Mouse (Mus musculus) cerebellum, postnatal 14 days (tissue): ENCODE data around the gene Snapc2.
"Not testable (repeated sequence)": the region's sequence is repeated elsewhere in the genome, so short reads cannot be mapped to it uniquely, and the experiment has no call there.

Experiments used
- DNase-seq, 2 experiments: peaks; one replicate each; pipeline ENCODE4 v3.0.0; 2021; ENCODE audit warnings: mixed read lengths in 2 of 2

Gene Snapc2

DNA sequence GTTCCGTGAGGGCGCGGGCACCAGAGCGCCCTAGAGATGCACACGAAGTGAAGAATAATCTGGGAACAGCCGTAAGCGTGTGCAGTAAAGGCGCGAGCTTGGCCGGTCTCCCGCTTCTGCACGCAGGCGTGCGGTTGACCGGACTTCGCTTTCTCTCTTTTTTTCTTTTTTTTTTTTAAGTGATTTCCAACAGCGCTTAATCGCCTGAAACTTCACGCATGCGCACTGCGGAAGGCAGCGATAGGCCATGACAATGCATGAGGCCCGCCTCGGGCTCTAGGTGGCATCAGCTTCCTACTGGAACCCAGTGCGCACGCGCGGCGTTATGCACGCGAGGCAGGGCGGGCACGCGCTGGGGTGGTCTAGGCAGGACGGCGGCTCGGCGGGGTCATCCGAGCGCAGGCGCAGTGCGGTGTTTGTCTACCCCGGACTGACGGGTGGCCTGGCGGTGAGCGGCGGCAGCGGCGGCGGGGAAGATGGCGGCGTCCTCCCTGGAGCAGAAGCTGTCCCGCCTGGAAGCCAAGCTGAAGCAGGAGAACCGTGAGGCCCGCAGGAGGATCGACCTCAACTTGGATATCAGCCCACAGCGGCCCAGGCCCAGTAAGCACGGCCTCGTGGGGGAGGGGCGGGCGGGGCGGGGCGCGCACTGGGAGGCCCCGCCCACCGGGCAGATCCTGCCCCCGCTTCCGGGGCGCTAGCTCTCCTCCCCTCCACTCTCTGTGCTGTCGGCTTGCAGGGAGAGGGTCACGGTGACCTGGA, 14.3 kb upstream of the Snapc2 start, which contains the start of the genes Map2k7 and Gm49320:
Gene Map2k7 (plus strand): TSS at position 307 of the 759 bp plus-strand sequence.
Gene Gm49320 (plus strand): TSS at position 432 of the 759 bp plus-strand sequence.
- peak; percentile 100 for DNase-seq

DNA sequence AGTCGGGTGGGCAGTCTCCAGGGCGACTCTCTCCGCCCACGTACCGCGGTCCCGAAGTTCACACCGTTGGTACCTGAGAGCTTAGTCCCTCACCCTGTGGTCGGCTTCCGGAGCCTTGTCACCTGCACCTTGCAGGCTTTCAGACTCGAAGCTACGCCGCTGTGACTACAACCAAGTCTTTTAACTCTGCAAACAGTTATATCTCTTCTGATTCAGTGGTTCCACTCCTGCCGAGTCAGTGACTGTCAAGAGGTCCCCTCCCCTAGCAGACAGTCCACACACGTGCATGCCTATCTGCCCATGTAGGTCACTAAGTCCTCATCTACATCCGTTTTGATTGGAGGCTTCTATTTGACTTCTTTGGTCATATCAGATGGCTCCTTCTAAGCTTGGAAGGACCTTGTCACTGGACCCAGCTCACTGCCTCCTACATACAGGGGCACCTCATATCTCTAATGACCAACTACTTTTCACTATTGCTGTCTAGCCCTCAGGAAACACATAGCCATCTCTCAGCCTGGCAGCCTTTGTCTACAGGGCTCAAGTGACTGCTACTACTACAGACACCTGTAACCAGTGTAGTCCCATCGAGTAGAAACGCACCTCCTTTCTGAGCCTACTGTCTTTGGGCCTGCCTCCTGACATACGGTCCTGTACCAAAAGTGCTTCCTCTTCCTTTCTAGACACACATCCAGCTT, 13.5 kb upstream of the Snapc2 start:
- DNase-seq, result no peak

DNA sequence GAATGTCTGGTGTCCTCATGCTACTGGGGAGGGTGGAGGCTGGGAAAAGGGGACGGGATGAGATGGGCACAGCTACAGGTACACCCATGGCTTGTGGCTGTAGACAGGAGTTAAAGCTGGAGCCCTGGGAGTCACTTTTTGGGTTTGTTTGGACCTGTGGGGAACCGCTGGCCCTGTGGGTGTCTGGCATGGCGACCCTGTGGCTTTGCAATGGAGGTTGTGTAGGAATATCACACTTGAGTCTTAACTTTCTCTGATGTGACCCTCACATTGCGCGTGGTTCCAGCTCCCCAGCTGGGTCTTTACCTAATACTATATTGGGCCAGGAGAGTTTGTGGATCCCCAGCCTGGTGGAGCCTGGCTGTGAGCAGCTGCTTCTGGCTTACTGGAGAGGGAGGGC, 7.8 kb upstream of the Snapc2 start:
- no peak for DNase-seq

DNA sequence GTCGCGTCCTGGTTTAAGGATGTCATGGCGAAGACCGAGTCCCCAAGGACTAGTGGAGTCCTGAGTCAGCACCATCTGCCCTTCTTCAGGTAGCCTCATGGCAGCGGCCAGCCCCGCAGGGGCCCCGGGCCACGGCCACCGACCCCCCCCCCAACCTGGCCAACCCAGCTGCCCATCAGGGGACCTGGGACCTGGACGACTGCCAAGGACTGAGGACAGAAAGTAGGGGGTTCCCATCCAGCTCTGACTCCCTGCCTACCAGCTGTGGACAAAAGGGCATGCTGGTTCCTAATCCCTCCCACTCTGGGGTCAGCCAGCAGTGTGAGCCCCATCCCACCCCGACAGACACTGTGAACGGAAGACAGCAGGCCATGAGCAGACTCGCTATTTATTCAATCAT, 7.1 kb upstream of the Snapc2 start:
- peak in 1 of 2 experiments; percentile 58 for DNase-seq

DNA sequence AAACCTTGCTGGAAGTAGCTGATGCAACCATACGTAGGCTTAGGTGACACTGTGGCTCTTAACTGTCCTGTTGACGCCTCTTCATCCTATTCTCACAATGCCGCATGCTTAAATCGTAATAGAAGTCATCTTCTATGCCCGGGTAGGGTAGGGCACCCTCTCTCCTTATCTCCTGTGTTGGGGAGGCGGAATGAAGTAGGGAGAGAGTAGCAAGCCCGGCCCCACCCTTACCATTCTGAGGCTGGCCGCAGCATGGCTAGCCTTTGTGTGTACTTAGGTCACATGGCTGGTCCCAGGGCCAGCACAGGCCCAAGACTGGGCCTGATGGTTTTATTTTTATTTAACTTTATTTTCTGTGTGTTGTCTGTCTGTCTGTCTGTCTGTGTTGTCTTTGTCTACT, 5.6 kb upstream of the Snapc2 start:
- DNase-seq, result no peak

DNA sequence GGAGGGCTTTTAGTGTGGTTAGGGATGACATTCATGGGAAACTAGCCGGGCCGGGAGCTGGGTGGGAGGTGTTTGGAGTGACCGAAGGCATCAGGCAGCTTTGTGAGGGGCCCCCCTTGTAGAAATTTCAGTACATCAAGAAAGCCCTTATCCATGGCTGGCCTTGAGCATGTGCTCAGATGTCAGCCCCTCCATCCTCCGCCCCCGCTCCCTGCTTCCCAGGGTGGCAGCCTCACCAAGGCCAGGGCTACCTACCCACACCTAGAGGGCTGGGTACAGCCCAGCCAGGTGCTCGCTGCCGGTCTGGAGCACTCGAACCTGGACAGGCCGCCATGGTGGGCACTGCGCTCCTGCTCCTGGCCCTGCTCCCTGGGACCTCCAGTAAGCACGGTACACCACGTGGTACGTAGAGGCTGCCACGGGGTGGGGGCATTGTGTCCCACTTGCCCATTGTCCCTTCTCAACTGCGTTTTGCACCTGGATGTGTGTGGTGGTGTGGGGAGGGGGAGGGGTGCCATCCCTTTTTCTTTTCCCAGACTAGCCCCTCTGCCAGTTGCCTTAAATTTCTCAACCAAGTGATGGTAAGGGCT, 4.8 kb upstream of the Snapc2 start, which contains the start of gene Tgfbr3l:
Gene Tgfbr3l (plus strand): TSS at position 264 of the 590 bp plus-strand sequence.
- no peak for DNase-seq

DNA sequence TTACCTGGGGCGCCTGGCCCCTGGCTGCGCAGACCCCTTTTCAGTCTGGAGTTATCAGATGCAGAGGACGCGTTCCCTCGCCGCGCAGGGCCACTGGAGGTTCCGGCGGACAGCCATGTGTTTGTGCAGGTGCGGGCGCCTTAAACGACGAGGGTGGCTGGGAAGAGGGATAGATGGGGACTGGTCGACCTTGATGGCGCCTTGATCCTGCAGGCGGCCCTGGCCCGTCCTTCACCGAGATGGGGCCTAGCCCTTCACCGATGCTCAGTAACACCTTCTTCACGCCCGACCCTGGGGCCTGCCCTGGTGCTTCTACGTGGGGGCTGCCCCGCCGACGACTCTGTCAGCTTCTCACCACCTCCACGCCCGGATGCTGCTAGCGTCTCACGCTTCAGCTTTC, 3.7 kb upstream of the Snapc2 start:
- no peak for DNase-seq

DNA sequence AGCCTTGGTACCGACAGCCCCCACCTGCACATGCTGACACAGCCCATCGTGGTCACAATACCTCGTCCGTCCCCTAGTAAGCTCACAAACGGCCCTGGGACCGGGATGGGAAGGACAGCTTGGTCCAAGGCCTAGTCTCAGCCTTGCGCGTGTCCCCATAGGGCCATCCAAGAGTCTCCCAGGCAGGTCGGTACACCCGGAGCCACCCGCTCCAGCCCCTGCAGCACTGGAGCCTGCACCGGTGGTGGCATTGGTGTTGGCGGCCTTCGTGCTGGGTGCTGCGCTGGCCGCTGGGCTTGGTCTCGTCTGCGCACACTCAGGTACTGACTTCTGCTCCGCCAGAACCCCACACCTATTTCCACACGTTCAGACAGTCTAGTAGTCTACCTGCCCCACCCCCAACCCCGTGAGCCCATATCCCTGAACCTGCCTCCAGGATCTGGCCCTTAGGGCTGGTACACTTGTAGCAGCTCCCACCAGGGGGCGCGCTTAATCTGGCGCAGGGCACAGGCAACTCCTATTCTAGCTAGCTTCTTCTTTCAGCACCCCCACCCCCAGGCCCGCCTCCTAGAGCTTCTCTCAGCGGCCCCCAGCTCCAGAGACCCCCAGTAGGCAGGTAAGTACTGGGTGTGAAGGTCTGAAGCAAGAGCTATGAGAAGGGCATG, 2.4 kb upstream of the Snapc2 start:
- peak; percentile 86 to 94 for DNase-seq

DNA sequence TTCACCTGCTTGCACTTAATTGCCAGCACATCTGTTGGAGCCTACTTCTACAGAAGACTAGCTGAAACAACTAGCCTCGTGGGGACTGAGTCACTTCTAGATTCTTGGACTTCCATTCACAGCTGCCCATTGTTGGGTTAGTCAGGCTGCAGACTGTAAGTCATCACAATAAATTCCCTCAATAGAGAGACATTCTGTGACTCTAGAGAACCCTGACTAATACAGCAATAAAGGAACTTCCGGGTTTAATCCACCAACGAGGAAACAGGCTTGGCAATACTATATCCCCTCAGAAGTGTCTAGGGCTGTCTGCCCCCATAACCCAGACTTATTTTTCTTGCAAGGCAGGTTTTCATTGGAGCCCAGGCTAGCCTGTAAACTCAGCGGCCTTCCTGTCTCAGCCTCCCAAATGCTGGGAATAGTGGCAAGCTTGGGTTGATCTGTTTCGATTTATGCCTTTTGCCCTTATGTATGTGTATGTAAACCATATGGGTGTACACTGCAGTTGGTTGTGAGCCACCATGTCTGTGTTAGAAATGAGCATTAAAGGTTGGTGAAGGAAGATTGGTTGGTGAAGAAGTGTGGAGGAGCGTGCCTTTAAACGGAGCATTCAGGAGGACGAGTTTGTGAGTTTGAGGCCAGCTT, 642 bp upstream of the Snapc2 start:
- no peak for DNase-seq

DNA sequence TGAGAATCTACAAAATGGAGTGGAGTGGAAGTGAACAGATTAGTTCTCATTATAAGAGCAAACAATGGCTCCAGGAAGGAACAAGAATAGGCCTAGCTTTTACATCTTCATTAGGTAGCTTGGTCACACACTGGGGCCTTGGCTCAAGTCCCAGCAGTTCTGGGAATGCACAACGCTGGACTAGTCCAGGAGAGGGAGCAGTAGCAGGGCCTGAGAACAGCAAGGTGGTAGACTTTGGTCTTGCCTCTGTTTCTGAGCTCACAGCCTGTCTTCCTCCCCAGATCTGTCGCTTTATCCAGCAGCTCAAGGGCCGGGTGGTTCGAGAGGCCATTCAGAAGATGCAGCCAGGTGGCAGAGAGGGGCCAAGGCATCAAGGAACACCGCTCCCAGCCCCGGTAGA, 1.1 kb downstream of the Snapc2 start:
- DNase-seq, result peak; percentile 91 to 94

DNA sequence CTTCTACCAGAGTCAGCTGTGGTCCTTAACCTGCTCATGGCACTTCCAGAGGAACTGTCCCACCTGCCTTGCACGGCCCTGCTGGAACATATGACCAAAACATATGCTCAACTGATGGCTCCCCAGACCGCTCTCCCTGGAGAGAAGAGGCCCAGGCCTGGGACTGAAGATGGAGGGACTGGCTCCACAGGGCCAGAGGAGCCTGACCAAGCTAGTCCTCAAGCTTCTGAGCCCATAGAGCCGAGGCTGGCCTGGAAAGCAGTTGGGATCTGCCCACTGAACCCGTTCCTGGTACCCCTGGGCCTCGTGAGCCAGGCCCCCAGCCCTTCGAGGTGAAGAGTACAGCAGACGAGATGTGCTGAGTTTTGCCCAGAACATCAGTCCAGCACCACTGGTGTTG, 2.6 kb downstream of the Snapc2 start:
- not testable (repeated sequence) for DNase-seq

DNA sequence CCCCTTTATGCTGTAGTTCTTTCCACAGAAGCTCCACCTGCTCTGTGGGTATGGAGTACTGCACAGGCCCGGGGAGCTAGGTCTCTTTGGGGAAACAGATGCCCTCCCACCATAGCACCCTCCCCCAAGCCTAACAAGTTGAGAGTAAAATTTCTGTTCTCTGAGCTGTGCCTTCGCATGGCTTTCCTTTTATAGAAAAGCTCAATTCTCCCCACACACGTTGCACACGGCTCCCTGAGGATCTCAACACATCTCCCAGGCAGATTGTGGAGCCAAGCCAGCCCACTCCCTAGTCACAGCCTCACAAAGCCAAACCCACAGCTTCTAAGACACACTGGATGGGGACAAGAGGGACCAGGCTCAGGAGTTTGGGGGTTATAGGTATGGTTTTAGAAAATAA, 4.0 kb downstream of the Snapc2 start:
- DNase-seq, result no peak

DNA sequence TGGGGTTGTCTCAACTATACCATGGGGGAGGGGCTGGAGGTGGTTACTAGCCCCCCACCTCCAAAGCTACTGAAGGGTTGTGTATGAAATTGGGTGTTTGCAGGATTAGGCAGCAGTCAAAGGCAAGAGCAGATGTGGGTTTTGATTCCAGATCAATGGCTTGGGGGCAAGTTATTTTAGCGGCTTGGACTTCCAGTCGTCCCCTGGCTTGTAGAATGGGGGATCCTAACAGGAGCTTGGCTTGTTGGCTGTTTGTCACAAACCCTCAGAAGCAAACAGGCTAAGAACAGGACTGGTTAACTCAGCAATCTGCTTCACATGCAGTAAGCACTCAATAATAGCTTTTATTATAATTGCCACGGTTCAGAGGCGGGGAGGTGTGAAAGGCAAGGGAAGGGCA, 4.5 kb downstream of the Snapc2 start:
- DNase-seq, result no peak

DNA sequence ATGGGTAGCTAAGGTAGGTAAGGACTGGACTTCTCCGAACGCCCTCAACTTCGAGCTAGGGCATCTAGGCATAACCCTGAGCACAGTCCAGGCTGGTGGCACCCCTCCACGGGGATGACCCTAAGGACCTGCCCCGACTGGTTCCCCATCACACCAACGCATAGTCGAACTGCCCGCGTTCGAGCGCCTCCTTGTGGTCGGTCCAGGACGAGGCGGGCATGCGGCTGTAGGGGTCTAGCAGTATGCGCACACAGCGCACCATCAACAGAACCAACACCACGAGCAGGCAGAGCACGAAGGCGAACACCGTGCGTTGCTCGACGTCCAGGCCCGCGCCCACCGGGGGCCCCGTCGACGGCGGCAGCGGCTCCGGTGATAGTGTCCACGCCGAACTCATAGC, 5.4 kb downstream of the Snapc2 start:
- DNase-seq, result peak; percentile 85 to 90

DNA sequence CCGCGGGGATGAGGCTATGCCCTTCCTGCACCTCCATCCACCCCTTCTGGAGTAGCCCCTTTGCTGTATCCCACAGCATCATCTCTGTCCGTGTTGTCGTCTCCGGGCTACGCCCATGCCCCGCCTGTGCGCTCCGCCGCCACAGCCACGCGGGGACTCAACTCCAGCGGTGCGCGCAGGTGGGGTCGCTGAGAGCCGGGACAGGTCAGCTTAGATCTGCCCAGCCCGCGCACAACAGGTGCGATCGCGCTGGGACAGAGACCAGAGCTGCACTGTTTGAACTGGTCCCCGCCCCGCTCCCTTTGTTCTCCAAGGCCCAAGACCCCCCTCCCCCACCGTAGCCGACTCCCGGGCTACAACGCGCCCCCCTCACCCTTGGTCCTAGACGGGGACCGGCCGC, 5.8 kb downstream of the Snapc2 start:
- DNase-seq, result peak; percentile 64 to 79

DNA sequence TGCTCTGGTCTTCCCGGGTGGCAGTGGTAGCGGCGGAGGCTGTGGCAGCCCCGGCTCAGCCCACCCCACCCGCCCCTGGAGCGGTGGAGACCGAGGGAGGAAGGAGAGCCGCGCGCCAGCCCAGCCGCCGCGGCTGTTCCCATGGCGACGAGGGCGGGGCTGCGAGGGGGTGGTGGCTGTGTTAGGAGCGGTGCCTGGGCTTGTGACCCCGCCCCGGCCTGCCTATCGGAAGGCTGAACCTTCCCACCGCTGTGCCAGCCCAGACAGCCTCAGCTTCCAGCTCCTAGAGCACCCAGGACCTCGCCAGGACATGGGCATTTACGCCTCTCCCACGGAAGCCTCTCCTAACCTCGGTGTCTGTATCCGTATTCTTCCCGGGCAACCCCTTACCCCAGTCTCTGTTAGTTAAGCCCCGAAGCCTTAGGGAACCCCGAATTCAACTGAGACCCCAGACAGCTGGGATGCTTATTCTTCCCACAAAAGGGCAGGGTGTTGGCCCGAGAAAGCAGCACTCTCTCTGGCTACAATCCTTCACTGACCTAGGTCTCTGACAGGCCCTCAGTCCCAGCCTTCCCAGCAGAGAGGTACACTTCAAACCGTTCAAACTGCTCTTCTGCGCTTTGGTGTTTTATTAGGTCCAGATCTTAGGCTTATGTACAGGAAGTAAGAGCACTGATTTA, 6.4 kb downstream of the Snapc2 start, which contains the start of gene Ctxn1:
Gene Ctxn1 (minus strand): TSS at position 150 of the 680 bp plus-strand sequence.
- peak; percentile 90 to 93 for DNase-seq

DNA sequence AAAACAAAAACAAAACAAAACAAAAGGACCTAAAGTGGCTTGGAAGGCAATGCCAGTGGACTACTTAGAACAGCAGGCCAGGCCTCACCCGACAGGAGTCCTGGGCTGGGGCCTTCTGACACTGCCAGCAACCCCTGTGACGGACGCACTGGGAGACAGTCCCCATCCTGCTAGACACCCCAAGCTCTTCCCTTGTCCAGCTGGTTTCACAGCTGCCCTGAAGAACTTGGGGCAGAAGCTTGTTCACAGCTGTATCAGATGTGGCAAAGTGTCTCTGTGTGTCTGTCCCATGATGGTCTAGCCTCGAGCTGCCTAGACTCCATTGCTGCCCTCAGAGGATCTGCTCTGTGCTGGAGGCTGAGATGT, 6.9 kb downstream of the Snapc2 start:
- no peak for DNase-seq

DNA sequence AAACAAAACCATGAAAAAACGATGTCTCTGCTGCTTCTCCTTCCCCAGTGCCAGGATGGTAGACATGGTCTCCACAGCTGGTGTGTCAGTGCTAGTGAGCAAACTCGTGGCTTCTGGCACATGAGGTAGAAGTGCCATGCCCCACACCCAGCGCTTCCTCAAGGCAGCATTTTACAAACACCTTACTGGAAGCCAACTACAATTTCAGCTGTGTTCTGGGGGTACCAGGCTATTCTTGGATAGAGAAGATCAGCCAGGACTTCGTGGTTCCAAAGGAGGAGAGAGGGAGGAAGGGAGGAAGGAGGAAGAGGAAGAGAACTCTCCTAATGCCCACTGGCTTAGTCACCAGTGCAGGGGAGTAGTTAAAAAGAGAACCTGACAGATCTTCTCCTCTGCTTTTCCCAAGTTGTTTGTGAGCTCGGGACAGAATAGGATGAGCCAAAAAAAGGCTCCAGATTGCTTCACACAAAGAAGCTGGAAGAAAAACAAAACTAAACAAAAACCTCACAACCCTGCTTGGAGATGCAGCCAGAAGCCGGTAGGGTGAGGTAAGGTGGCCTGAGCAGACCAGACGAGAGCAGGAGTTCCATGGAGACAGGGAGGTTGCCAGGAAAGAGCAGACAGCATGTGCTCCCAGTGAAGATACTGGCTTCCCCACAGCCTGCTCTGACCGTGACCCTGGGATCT, 10.4 kb downstream of the Snapc2 start:
- DNase-seq, result no peak

DNA sequence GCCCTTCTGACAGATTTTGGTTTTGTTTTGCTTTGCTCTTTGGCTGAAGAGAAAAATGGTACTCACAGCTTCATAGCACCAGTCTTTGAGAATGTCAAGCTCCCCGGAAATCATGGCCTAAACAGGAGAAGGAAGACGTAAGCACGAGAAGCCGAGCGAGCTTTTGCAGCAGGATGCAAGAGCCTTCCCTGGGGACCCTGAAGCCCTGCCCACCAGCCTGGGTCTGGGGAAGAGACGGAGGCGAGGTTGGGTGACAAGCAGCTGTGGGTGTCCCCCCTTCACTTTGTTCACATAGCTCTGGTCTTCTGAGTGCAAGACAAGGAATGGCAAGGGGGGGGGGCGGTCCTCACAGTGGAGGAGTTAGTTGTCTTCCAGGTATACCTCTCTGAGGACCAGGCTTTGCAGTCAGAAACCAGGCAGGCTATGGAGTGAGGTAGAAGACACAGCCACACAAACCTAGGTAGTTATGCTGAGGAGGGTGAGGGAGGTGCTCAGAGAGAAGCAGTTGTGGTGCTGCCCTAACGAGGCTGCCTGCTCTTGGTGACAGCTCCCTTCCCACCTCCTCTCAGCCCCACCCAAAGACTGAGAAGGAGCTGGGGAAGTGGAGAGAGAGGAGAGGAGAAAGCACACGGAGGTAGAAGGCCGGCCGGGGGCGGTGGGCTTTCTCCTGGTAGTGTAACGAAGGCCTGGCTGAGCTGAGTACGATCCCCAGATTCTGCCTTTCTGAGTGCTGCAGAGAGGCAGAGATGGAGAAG, 12.5 kb downstream of the Snapc2 start:
- DNase-seq, result no peak

DNA sequence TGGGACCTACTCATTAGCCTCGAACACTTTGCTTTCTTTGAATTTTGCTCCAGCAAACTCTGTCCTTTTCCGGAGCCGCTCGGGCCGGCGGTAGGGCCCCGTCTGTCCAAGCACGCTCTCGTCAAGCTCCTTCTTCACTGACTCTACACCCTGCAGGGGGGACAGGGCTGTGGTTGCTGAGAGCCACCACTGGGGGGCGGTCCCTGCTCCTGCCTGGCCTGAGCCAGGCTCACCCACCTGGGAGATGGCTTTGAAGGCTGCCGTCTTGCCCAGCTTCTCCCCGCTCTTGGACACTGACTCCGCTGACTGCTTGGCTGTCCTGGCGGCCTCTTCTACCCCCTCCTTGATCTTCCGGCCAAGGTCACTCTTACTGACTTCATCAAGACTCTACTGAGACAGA, 14.7 kb downstream of the Snapc2 start:
- DNase-seq, result peak in 1 of 2 experiments; percentile 61

DNA sequence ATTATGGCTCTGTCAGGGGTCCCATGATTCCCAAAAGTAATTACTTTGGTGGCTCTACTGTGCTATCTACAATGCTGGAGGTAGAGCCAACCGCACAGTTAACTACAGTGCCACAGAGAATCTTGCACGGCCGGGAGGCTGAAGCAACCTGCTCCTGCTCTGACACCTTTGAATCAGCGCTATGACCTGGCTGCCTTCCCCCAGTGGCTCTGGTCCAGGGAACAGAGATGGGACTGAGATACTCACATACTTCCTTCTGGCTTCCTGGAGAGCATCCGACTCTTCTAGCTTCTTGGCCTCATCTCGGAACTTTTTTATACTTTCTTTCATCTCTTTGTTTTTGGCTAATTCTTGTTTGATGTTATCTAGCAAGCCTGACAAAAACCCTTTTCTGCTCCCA, 16.7 kb downstream of the Snapc2 start:
- no peak for DNase-seq
